Mouse (Mus musculus) granulocyte monocyte progenitor cell, adult 5-6 weeks (primary cell): Measurements from ENCODE around the gene Zfp462. TPM values are rescaled to one million over a fixed set of nuclear protein-coding genes. Genes with fewer than 3 reads are reported as not detected.
"Not testable (repeated sequence)": the region's sequence is repeated elsewhere in the genome, so short reads cannot be mapped to it uniquely, and the experiment has no call there.

ENCODE experiments used
- ATAC-seq: replicated peaks from 2 replicates; pipeline ENCODE4 v1.8.0; 2016; ENCODE audit warnings: mild to moderate bottlenecking, moderate TSS enrichment, inconsistent platforms; ENCODE audit not compliant: poor library complexity, severe bottlenecking
- total RNA-seq, 2 experiments: library from RNA; stranded (forward) in 1 of 2; stranded (reverse) in 1 of 2; fragments of 200-712, 200-1000 nt in 1 of 2; fragments of >200 nt in 1 of 2; fragmentation: Nextera tagmentation in 1 of 2; gene quantifications; 2 replicates each; pipeline ENCODE4 v1.2.3; 2014 to 2017

The Zfp462 gene
- 0.06 TPM in 1 of 2 replicates, not detected in the other for total RNA-seq (2014; fragmentation: Nextera tagmentation)
- total RNA-seq (2017): 0.05 and 0.22 TPM in 2 replicates

DNA sequence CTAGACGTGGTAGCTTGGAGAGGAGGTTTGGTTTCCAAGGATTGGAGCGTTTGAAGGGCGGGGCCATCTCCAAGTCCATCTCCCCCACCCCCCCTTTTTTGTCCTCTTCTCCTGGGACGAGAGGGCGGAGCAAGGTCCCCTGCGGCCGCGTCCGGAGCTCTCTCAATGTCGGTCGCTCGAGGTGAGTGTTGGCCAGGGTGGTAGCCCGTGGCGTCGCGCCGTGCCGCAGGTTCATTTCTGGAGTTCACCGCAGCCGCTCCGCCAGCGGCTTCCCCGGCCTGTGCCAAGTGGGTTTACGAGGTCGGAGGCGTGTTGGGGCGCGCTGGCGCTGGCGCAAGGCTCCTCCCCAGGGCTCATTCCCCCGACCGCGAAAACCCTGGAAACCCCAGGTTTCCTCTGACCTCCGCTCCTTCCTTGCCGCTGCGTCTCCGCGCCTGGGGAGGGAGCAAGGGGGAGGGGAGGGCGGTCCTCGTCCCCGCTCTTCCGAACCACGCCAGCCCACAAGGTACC, at the start of gene Zfp462:
TSS of gene Zfp462 (plus strand) at position 128 of the 510 bp plus-strand sequence.
- ATAC-seq: peak; percentile 52

DNA sequence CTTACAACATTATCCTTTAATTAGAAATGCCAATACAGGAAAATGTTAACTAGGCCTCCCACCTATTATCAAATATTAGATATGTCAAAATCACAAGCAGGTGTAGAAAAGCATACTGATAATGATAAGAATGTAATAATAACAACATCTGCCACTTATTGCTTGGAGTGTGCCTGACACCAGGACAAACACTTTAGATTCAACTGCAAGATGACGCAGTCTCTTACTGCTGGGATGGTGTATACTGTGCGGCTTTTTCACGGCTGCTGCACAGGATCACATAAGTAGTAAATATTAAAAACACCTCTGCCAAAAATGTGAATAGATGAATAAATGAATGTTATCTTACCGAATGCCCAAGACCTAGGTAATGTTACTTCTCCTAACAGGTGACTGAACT, 48.8 kb upstream of the Zfp462 start:
- no peak for ATAC-seq

DNA sequence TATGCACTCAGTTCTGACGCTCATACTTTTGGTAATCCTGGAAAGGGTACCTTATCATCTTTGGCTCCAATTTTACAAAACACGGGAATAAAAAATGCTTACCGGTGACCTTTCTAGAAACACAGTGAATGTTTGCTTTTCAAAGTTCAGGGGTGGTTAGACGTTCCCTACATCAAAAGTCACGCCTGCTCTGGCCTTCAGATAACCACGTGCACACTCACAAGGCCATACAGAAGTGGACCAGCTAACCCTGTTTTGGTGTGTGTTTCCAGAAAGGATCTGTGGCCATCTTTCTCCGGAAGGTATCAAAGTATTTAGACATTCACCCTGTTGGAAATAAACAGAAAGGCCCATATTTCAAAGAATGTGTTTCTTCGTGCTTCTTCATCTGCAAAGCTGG, 40.2 kb upstream of the Zfp462 start:
- ATAC-seq: no peak

DNA sequence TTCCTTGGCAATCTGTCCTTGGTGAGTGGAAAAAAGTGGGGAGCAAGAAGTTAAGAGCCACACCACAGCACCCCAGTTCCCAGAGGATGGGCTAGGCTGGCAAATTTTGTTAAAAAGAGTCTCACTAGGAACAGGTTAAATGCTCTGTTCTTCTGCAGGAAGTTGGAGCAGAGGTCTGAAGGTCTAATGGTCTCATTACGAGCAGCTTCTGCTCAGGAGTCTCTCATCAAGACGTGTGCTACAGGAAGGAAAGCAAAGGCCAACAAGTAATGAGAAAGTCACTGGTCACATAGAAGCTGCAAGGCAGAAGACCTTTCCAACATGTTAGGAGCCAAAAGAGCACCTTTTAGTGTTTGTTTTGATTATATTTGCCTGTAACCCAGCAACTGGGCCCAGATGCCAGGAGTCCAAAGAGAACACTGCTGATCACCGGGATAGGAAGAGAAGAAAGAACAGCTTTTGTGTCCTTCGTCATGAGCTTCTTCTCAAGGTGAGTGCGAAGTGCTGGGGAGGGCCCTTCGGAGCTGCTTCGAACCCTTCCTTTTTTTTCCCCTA, 39.4 kb upstream of the Zfp462 start:
- ATAC-seq: no peak

DNA sequence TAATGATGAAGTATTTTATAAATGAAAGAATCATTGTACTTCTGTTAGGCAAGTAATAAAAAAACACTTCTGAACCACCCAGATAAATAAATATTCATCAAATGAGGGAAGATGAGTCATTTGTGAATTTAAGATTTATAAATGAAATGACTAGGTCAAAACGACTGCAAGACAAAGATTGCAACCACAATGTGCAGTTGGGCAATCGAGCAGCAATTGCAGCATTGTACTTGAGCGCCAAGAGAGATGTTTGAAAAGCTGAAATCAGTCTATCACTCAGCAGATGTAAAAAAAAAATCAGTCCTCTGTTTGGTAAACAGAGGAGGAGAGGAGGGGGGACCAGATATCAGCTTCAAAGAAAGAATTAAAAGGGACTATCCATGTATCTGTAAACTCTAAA, 34.5 kb upstream of the Zfp462 start:
- no peak for ATAC-seq

DNA sequence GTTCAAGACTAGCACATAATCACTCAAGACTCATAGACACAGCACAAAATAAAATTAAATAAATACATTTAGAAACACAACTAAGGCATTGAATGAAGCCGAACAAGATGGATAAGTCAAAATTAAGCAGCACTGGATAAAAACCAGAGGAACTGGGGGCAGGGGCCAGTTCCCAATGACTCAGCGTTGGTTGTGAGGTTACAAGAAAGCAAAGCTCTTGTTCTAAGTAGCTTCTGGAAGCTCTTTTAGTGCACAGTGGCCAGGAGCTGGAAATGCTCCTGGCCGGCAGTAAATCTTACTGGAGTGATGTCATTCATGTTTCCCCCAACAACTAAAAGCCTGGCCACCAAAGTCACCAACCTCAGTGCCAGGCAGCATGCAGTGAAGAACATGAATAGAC, 26.6 kb upstream of the Zfp462 start:
- ATAC-seq: no peak

DNA sequence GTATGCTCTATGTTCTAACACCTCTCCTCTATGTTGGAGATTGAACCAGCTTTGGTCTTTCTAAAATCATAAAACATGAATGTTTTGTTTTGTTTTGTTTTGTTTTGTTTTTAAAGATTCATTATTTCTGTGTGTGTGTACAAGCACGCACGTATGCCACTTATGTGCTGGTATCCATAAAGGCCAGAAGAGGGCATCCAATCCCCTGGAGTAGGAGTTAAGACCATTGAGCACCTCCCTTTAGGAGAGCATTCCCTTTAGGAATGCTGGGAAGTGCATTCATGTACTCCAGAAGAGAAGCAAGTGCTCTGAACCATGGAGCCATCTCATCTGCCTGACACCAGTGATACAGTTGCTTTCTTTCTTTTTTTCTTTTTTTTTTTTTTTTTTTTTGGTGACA, 21.5 kb upstream of the Zfp462 start:
- no peak for ATAC-seq

DNA sequence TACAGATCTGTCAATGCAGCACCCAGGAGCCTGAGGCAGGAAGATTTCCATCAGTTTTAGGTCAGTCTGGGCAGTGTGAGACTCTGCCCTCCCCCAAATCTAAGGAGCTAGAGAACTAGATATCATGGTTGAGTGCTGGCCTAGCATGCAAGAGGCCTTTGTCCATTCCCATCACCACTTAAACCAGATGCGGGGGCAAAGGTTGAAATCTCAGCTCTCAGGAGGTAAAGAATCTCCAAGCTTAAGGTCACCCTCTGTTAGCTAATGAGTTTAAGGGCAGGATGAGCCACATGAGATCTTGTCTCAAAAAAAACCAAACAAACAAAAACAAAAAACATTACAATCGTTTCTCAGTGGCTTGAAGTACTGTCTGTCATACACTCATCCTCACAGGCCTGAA, 20.5 kb upstream of the Zfp462 start:
- no peak for ATAC-seq

DNA sequence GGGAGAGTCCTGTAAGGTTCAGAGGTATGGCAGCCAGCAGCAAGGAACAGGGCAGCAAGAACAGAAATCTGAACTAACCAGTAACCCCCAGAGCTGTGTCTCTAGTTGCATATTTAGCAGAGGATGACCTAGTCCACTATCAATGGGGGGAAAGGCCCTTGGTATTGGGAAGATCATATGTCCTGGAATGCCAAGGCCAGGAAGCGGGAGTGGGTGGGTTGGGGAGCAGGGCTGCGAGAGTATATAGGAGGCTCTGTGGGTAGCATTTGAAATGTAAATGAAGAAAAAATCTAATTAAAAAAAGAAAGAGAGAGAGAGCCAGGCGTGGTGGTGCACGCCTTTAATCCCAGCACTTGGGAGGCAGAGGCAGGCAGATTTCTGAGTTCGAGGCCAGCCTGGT, 18.4 kb upstream of the Zfp462 start:
- ATAC-seq: not testable (repeated sequence)

DNA sequence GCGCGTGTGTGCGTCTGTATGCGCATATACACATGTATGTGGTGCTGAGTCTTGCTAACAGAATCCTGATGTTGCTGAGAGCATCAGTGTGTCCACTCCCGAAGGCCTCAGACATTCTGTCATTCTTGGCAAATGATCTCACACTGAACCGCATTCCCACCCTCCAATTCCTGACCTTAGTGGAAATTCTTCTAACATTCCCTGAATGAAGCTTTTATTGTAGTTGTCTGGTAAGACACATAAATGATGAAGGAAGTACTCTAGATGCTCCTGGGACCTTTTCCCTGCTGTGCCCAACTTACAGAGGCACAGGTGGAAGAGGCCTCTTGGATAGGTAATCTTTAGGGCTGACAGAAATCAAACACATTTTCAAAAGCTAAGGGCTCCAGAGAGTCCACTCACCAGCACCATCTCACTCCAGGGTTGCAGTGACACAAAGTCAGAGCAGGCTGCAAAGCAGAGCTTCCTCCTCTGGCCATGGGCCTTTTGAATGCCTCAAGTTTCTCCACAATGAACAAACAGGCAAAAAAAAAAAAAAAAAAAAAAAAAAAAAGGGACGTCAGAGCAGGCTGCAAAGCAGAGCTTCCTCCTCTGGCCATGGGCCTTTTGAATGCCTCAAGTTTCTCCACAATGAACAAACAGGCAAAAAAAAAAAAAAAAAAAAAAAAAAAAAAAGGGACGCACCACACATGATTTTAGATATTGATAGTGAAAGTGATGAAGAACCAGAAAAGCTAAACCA, 17.4 kb upstream of the Zfp462 start:
- ATAC-seq: peak; percentile 68

DNA sequence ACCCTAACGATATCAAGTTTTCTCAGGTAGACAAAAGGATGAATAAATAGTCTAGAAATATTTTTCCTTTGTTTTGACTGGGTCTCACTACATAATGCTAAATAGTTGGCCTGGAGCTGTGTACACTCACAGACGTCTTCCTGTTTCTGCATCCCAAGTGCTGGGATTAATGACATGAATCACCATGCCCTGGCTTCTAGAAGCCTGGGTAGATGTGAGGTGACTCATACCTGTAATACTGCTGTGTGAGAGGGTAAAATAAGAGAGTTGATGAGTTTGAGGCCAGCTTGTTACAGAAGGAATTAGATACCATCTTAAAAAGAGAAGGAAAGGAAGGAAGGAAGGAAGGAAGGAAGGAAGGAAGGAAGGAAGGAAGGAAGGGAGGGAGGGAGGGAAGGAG, 15.2 kb upstream of the Zfp462 start:
- no peak for ATAC-seq

DNA sequence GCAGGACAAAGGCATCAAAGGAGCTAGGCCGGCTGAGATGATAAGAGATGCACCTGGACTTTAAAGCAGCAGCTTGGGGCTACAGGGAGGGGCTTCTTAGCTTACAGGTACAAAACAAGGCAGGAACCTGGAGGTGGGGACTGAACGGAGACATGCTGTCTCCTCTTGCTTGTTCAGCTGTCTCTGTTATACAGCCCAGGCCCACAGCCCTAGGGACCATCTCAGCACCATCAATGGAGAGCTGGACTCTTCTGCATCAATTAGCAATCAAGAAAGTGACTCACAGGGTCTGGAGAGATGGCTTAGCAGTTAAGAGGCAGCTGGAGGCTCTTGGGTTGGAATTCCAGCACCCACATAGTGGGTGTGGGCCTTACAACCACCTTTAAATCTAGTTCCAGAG, 12.2 kb upstream of the Zfp462 start:
- no peak for ATAC-seq

DNA sequence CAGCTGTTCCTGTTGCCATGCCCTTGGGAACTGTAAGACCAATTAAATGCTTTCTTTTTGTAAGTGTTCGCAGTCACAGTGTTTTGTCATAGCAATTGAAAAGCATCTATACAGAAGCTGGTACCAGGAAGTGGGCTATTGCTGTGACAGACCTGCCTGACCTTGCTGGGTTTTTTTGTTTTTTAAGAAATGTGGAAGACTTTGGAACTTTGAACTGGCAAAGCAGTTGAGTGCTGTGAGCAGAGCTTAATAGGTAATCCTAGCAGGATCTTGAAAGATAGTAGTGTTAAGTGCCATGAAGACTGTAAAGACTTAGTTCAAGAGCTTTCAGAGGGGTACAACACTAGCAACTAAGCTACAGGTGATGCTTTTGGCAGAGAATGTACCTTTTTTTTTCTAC, 7.7 kb upstream of the Zfp462 start:
- ATAC-seq: no peak

DNA sequence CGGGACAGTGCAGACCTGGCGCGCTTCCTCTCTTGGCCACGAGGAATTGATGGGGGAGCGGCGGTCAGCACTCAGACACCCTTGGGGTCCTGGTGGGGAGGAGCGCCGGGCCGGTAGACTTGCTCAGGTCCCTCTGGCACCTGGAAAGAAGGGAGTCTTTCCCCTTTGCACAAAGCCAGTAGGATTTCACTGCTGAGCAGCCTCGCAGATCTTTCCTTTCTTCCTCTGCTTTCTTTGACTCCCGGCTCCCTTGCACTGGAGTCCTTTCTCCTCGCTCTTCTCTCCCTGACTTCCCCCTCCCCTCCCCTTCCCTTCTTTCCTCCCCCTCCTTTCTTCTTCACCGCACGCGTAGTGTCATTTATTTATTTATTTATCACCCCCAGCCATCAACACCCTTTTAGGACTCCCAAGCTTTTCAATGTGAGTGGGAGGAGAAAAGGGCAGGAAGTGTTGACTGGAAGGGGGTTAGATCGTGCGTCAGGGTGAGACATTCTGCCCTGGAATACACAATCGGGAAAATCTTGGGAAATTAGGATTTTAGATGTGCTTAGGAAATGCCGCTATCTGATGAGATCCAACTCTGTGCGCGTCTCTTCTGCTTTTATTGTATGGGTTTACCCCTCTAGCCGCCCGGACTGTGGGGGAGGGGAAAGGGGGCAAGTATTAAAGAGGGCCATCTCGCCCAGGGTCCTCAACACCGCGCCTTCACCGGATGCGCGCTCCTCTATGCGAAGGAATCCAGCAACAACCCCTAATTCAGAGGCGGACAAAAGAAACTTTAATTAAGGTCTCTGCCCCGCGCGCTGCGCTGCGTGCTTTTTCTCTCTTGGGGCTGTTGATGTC, 976 bp downstream of the Zfp462 start:
- ATAC-seq: no peak

DNA sequence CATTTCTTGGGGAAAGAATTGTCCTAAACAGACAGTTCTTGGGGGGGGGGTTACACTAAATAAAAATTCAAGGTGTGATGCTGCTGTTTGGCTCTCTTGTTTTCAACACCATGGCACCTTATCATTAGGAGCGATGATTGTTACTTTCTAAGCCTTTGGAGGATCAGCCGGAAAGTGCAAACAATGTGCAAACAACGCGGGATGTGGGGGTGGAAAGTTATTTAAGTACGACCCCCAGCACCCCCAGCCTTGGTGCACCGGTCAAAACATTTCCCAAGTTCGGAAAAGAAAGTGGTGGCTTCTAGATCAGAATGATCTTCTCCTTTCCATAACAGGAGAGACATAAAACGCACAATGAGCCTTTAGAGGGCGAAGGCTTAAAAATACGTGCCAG, 1.8 kb downstream of the Zfp462 start:
- no peak for ATAC-seq

DNA sequence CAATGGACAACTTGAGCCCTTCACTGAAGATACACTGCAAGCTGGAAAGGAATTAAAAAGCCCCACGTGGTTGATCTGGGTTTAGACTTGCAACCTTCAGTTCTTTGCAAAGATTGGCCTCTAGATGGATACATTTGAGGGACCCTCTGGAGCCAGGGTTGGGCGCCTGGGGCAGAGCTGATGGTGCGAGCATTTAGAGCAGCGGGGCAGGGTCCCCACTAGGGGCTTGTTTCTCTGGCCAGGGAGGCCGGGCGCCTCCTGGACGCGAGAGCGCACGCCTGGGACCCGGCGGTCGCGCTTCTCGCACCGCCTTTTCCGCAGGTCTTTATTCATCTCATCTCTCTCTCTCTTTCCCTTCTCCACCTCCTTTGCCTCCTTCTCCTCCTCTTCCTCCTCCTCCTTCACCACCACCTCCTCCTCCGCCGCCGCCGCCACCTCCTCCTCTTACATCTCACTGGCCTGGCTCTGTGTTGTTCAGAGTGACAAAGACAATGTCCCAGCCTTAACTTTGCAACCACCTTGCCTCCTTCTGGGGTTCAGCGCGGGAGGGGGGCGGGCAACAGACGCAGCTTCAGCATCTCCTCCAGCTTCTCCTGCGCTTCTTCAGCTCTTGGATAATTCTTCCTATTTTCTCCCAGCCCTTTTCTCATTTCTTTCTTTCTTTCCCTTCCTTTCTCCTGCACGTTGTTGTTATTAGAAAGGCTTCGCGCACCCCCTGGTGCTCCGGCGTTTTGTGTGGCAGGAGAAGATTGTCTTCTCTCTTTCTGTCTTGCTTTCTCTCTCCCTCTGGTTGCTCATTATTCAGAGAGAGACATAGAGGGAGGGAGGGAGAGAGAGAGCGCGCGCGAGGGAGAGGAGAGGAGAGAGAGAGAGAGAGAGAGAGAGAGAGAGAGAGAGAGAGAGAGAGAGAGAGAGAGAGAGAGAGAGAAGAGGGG, 2.5 kb downstream of the Zfp462 start:
- no peak for ATAC-seq

DNA sequence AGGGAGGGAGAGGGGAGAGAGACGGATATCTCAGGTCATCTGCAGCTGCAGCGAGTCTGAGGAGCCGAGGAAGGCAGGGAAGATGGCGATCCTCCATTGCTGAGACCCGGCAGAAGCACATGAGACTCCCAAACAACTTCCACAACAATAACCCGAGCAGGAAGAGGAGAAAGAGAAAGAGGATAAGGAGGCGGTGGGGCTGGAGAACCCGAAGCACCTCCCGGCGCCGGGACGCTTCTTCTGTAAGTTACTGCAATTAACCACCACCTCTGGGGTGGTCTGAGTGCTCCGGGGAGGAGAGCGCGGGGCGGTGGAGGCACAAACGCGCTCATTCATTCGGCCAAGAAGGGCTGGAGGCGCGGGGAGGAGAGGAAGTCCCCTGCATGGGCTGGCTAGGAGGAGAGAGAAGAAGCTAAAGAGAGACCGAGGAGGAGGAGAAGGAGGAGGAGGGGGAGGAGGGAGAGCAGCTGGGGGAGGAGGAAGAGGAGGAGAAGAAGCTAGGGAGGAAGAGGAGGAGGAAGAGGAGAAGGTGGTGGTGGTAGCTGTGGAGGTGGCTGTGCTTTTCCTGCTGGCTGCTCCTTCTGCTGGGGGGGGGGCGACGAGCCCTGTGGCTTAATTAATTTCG, 3.3 kb downstream of the Zfp462 start:
- ATAC-seq: peak; percentile 64

DNA sequence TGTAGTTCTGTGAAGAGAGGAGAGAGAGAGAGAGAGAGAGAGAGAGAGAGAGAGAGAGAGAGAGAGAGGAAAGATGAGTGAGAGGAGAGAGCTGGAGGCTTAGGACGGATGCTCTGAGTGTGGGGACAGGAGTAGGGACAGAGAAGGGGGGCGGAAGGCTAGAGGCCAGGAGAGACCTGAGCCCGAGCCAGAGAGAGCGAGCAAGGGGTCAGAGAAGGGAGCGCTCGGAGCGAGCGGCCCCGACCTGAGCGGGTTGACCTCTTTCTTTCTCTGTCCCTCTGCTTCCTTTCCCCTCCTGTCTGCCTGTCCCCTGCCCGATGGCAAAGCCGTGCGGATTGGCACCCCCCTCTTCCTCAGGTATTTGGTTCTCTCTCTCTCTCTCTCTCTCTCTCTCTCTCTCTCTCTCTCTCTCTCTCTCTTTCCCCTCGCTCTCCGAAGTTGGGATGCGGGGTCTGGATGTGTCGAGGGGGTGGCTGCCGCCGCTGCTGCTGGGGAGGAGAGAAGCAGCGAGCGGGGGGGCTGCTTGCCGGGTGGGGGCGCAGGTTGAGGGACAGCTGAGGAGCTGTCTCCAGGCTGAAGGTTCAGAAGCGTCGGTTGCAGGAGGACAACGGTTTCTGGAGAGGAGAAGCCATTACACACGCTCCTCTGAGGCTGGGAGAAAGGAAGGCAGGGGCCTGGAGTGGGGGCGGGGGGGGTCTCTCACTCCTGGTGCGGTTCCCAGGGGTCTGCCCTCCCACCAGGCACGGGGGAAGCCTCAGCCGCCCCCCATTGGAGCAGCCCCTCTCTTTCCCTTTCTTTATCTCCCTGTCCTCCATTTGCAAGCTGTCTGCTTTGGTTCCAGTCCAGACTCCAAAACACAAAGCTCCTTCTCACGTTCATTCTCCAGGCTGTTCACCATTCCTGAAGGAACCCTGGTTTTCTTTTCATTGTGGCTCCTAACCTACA, 4.0 kb downstream of the Zfp462 start:
- ATAC-seq: 0 out of 2 replicates have a peak, but pooled peaks have one; percentile 13

DNA sequence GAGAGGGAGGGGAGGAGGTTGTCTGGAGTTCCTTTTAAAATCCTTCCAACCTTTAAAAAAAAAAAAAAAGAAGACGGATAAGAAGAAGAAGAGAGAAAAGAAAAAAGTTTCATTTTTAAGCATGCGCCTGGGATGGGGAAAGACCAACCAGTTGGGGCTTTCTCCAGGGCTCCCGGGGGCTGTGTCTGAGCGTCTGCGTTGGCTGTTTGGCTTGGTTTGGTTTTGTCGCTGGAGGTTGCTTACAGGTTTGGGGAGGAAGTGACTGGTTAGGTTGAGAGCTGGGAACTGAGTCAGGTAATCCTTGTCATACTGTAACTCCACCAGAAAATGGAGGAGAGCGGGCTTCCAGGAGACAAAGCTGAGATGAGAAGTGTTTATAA, 4.7 kb downstream of the Zfp462 start:
- ATAC-seq: no peak
